Mouse (Mus musculus): ENCODE data around the gene Chst10.

DNA sequence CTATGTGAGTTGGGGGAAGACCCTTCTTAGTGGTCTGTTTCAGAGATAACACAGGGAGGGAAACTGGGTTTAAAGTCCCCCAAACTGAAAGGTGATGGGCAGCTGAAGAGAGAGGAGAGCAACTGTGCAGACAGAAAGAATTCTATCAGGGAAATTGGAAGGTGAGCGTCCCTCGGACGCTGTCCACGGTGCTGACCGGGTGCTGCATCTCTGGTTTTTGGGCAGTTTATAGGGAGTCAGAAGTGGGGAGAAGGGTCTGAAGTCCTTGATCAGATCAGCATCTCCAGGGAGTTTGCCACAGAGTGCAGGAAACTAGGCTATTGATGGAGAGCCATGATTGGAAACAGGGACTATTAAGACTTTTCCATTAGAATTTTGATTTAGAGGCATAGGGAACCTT, 41.6 kb upstream of the Chst10 start:
- no peak for TF ChIP-seq CTCF (IDR thresholded peaks at IDR 0.05; ENCODE audit: low read depth)
- no peak for TF ChIP-seq EP300 (IDR thresholded peaks at IDR 0.05; ENCODE audit: low read depth)

Measured in liver, embryonic 14.5 days (tissue).